Comparison of ENCODE assay signal across 13 mouse cellular contexts in genomic region chr5:113989437-113990024, GRCm38 (mm10). TPM values are rescaled to one million over a fixed set of nuclear protein-coding genes. Genes with fewer than 3 reads are reported as not detected.
A peak's percentile ranks its signal among the peaks of the same experiment; 100 is the strongest.
DNase-seq lines count a peak whose midpoint lies in the region; ATAC-seq lines count a peak whose summit lies in the region.
"Had no signal": no experiment of that assay in that cellular context is flagged by ENCODE, and none has a peak within 500 bp of the region (broad histone marks: within the 10 kb centered on the region; RNA-seq: fewer than 3 reads in every experiment).

No protein-coding gene starts in this region.

- DNase-seq in heart, postnatal 4 days: no peak
- peak; percentile 40 for DNase-seq in adrenal gland, postnatal 25 days
- DNase-seq in liver, embryonic 11.5 days (ENCODE audit: low spot score): no peak
- peak; percentile 71 to 85 for DNase-seq in spleen, postnatal 10 days (ENCODE audit: low spot score in 2 of 2)
- no peak for DNase-seq in right cerebral cortex, adult 2 months (ENCODE audit: low spot score in 2 of 2)
- DNase-seq in forebrain, embryonic 10.5 days (ENCODE audit: extremely low spot score, low spot score): no peak

- H3K27ac ChIP-seq in heart, embryonic 11.5 days (ENCODE audit: low read depth, low read length): no peak overlapping the region
- peak overlapping the region; percentile 30 for H3K27ac ChIP-seq in liver, embryonic 11.5 days (ENCODE audit: low read depth, low read length)
- no peak overlapping the region for H3K27ac ChIP-seq in forebrain, embryonic 12.5 days
- no peak overlapping the region for H3K27ac ChIP-seq in forebrain, embryonic 10.5 days
- H3K27ac ChIP-seq: embryonic facial prominence, embryonic 12.5 days; left cerebral cortex, adult 2 months had no signal

- H3K4me2 ChIP-seq in heart, embryonic 11.5 days: no peak overlapping the region
- peak overlapping the region; percentile 42 for H3K4me2 ChIP-seq in liver, embryonic 11.5 days
- no peak overlapping the region for H3K4me2 ChIP-seq in forebrain, embryonic 12.5 days
- H3K4me2 ChIP-seq: embryonic facial prominence, embryonic 12.5 days had no signal

- no peak overlapping the region for H3K4me3 ChIP-seq in heart, embryonic 11.5 days (ENCODE audit: low read depth, low read length)
- no peak overlapping the region for H3K4me3 ChIP-seq in liver, embryonic 11.5 days (ENCODE audit: low read depth, low read length)
- no peak overlapping the region for H3K4me3 ChIP-seq in forebrain, embryonic 12.5 days (replicated peaks)
- H3K4me3 ChIP-seq in forebrain, embryonic 10.5 days: no peak overlapping the region
- H3K4me3 ChIP-seq: embryonic facial prominence, embryonic 12.5 days; left cerebral cortex, adult 2 months had no signal

- ATAC-seq in heart, embryonic 11.5 days (replicated peaks; ENCODE audit: insufficient number of reproducible peaks, low FRiP score, low TSS enrichment): no peak
- peak; percentile 40; the same call in 1 of the 2 replicates for ATAC-seq in liver, embryonic 11.5 days (replicated peaks; ENCODE audit: low FRiP score)
- no peak for ATAC-seq in forebrain, embryonic 12.5 days (ENCODE audit: low FRiP score)
- ATAC-seq: intestine, postnatal 0 days had no signal

- no peaks in the 10 kb centered on the region for H3K27me3 ChIP-seq in heart, embryonic 11.5 days (ENCODE audit: control insufficient read depth, insufficient read depth, low read length)
- no peaks in the 10 kb centered on the region for H3K27me3 ChIP-seq in liver, embryonic 11.5 days (replicated peaks; ENCODE audit: control insufficient read depth, insufficient read depth, low read length)
- no peaks in the 10 kb centered on the region for H3K27me3 ChIP-seq in forebrain, embryonic 12.5 days
- H3K27me3 ChIP-seq in forebrain, embryonic 10.5 days (ENCODE audit: poor library complexity, severe bottlenecking): no peaks in the 10 kb centered on the region
- H3K27me3 ChIP-seq: embryonic facial prominence, embryonic 12.5 days had no signal

- no peaks in the 10 kb centered on the region for H3K9me3 ChIP-seq in heart, embryonic 11.5 days (replicated peaks; ENCODE audit: control insufficient read depth, low read length)
- H3K9me3 ChIP-seq in liver, embryonic 11.5 days (ENCODE audit: control insufficient read depth, low read length): no peaks in the 10 kb centered on the region
- no peaks in the 10 kb centered on the region for H3K9me3 ChIP-seq in forebrain, embryonic 12.5 days
- H3K9me3 ChIP-seq in forebrain, embryonic 10.5 days: no peaks in the 10 kb centered on the region
- H3K9me3 ChIP-seq: embryonic facial prominence, embryonic 12.5 days had no signal

- peaks cover 56% of the 10 kb centered on the region for H3K4me1 ChIP-seq in heart, embryonic 11.5 days (ENCODE audit: control insufficient read depth, insufficient read depth, low read length)
- peaks cover 63% of the 10 kb centered on the region for H3K4me1 ChIP-seq in liver, embryonic 11.5 days (replicated peaks; ENCODE audit: control insufficient read depth, insufficient read depth, low read length)
- H3K4me1 ChIP-seq in forebrain, embryonic 12.5 days: peaks cover 41% of the 10 kb centered on the region
- peaks cover 58% of the 10 kb centered on the region for H3K4me1 ChIP-seq in forebrain, embryonic 10.5 days

- 63% methylated on average over 20 of the region's 20 CpGs for WGBS in heart, embryonic 11.5 days (ENCODE audit: insufficient replicate concordance)
- WGBS in liver, embryonic 11.5 days: 66% methylated on average over 20 of the region's 20 CpGs
- WGBS in forebrain, embryonic 12.5 days: 88% methylated on average over 20 of the region's 20 CpGs
- WGBS in forebrain, embryonic 10.5 days: 90% methylated on average over 20 of the region's 20 CpGs

- peak overlapping the region; percentile 47; the same call in 1 of the 2 replicates for H3K9ac ChIP-seq in heart, embryonic 11.5 days (ENCODE audit: low read depth, low read length)
- H3K9ac ChIP-seq in liver, embryonic 11.5 days (ENCODE audit: low read depth, low read length): no peak overlapping the region
- no peak overlapping the region for H3K9ac ChIP-seq in forebrain, embryonic 12.5 days
- H3K9ac ChIP-seq: embryonic facial prominence, embryonic 12.5 days had no signal

- H3K36me3 ChIP-seq in heart, embryonic 11.5 days (ENCODE audit: control insufficient read depth, insufficient read depth, low read length): no peaks in the 10 kb centered on the region
- H3K36me3 ChIP-seq in liver, embryonic 11.5 days (ENCODE audit: control insufficient read depth, insufficient read depth, low read length): no peaks in the 10 kb centered on the region
- H3K36me3 ChIP-seq in forebrain, embryonic 12.5 days (replicated peaks): peaks cover 13% of the 10 kb centered on the region; the same call in 1 of the 2 replicates
- peaks cover 38% of the 10 kb centered on the region for H3K36me3 ChIP-seq in forebrain, embryonic 10.5 days (replicated peaks)

RNA-seq across cellular contexts. Expression of gene Ssh1, which starts 4.2 kb away (rescaled TPM):
- 18.2 and 35.8 TPM in 2 replicates for polyA plus RNA-seq in heart, embryonic 11.5 days (2014; fragmentation: Nextera tagmentation; extraction: Ambion mirVana)
- 10 to 100 TPM; 24.0 to 25.0 TPM for total RNA-seq in heart, postnatal 4 days (2021)
- total RNA-seq in adrenal gland, postnatal 25 days (2021): 18.9 and 22.7 TPM in 2 replicates
- 16.2 and 17.8 TPM in 2 replicates for polyA plus RNA-seq in liver, embryonic 11.5 days (2014; fragmentation: Nextera tagmentation; extraction: Ambion mirVana)
- 19.0 and 19.9 TPM in 2 replicates for polyA plus RNA-seq in forebrain, embryonic 12.5 days (2016; fragmentation: Nextera tagmentation; extraction: Ambion mirVana)
- 13.9 and 17.5 TPM in 2 replicates for polyA plus RNA-seq in forebrain, embryonic 10.5 days (2016; fragmentation: Nextera tagmentation; extraction: Ambion mirVana)

RNA-seq across cellular contexts. Expression of gene Dao, which starts 14.0 kb away (rescaled TPM):
- not detected in 2 replicates for polyA plus RNA-seq in heart, embryonic 11.5 days (2014; fragmentation: Nextera tagmentation; extraction: Ambion mirVana)
- not detected for total RNA-seq in heart, postnatal 4 days (2021)
- total RNA-seq in adrenal gland, postnatal 25 days (2021): not detected in 2 replicates
- polyA plus RNA-seq in liver, embryonic 11.5 days (2014; fragmentation: Nextera tagmentation; extraction: Ambion mirVana): 0.23 TPM in 1 of 2 replicates, not detected in the other
- polyA plus RNA-seq in forebrain, embryonic 12.5 days (2016; fragmentation: Nextera tagmentation; extraction: Ambion mirVana): not detected in 2 replicates
- not detected in 2 replicates for polyA plus RNA-seq in forebrain, embryonic 10.5 days (2016; fragmentation: Nextera tagmentation; extraction: Ambion mirVana)
- total RNA-seq: gastrocnemius, postnatal 4 days; left cerebral cortex, adult 2 months had no signal
- polyA plus RNA-seq: embryonic facial prominence, embryonic 12.5 days; neural tube, embryonic 14.5 days had no signal

Comparison
In these comparisons a context has a peak if more than half of its experiments do, and no peak if none do; other contexts are left out.
1. DNase-seq: peak in adrenal gland, postnatal 25 days (single experiment) and spleen, postnatal 10 days (2 of 2); none in heart, postnatal 4 days (single experiment), liver, embryonic 11.5 days (single experiment), right cerebral cortex, adult 2 months (0 of 2) and forebrain, embryonic 10.5 days (single experiment).